Mouse (Mus musculus) ES-CJ7 (cell line): Measurements from ENCODE around the gene Ccdc177.

Source experiments
- DNase-seq: peaks from one replicate; pipeline ENCODE4 v3.0.0; 2011; ENCODE audit warnings: low read depth, low spot score

Ccdc177 gene

DNA sequence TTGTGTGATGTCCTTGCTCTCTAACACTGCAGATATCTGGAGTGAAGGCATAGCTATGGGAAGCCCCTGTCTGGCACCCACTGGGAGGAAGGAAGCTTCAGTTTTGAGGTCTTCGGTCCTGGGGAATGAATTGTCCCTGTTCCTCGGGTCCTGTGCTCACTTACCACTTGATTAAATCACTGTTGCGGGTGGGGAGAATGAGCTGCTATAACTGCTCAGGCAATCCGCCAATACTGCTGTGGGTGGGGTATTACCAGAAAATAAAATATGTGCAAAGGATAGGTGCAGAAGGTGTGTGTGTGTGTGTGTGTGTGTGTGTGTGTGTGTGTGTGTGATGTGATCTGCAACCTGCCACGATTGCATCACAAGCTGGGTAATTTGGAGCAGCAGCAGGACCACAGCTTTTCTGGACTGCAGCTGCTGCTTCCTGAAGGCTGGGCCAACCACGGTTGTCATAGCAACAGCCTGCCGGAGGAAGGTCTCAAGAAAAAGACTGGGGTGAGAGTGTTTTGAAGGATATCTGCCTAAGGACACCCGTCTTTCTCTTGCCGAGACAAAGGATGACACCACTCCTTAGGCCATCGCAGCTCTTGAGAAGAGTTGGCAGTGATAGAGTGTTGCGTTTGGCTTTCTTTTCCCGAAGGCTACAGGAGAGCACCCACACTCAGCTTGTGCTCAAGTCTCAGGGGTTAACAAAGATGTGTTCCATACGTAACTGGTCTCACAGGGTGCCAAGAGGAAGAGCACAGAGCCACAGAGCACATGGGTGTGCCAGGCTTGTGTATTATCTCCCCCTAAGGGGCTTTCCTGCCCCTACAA is 23.8 kb downstream of the Ccdc177 start:
- peak; percentile 56 for DNase-seq

- peak; percentile 28 for DNase-seq
Observed at GRCm38 (mm10) chr12:80734526-80735470, 25.7 kb downstream of the Ccdc177 start.

DNA sequence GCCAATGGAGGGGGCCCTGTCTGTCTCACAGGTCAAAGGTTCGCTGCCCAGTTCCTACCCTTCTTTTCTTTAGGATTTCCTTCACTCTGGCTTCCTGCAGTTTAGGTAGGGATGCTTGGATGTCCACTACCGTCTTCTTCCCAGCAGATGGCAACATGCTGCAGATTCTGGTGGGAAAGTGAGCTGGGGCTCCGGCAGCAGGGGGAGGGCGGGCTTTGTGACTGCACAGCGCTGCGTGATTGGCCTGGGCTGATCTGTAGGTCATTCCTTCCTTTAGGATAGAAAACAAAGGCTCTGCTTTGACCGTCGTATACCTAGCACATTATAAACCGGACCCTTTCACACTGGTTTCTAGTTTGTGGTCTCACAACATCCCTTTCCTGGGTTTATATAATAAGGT is 29.9 kb downstream of the Ccdc177 start:
- peak; percentile 88 for DNase-seq

DNA sequence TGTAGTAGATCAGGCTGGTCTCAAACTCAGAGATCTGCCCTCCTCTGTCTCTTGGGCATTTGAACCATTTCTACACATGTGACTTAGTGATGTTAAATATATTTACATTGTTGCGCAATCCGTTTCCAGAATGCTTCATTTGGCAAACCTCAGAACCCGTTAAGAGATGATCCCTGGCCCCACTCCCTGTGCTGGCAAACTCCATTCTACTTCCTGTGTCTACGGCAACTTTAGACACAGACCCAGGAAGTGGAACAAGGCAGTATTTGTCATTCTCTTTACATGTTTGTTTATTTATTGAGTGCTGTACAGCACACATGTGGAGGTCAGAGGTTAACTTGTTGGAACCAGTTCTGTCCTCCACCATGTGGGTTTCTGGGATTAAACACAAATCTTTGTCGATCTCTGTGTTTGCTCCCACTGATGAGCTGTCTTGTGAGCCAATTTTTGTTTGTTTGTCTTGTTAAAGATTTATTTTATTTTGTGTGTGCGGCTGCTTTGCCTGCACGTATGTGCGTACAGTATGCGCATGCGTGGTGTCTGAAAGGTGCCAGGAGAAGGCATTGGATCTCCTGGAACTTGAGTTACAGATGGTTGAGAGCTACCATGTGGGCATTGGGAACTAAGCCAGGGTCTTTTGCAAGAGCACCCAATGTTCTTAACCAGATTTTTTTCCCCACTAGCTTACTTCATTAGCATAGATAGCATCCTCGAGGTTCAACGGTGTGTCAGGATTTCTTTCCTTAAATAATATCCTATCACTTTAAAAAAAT is 30.5 kb downstream of the Ccdc177 start:
- DNase-seq: no peak

DNA sequence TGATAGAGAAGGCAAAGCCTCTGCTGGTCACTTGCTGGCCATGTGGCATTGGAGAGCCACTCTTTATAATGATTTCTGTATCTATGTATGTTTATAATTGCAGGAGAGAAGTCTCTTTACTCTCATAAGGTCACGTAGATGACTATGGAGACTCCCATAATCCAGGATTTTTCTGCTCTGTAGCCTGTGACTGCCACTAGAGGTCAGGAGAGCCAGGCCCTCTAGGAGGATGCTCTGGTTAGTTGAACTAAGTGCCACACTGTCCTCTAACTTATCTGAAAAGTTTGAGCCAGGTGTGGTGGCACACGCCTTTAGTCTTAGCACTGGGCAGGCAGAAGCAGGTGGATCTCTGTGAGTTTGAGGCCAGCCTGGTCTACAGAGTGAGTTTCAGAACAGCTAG is 31.7 kb downstream of the Ccdc177 start:
- DNase-seq: peak; percentile 48

DNA sequence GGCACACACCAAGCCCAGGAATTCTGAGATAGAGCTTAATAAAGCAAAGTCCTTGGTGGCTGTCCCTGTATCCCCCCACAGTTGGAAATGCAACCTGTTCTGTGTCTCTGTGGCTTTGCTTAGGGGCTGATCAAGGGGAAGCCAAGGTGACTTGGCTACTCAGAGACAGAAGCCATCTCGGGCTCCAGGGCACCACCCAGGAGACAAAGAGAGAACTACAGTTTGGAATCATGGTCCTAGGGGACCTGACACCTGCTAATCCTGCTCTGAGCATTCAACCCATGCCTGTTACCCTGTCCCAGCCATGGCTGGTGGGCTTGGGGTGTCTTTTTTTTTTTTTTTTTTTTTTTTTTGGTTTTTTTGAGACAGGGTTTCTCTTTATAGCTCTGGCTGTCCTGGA is 32.3 kb downstream of the Ccdc177 start:
- DNase-seq: peak; percentile 55

DNA sequence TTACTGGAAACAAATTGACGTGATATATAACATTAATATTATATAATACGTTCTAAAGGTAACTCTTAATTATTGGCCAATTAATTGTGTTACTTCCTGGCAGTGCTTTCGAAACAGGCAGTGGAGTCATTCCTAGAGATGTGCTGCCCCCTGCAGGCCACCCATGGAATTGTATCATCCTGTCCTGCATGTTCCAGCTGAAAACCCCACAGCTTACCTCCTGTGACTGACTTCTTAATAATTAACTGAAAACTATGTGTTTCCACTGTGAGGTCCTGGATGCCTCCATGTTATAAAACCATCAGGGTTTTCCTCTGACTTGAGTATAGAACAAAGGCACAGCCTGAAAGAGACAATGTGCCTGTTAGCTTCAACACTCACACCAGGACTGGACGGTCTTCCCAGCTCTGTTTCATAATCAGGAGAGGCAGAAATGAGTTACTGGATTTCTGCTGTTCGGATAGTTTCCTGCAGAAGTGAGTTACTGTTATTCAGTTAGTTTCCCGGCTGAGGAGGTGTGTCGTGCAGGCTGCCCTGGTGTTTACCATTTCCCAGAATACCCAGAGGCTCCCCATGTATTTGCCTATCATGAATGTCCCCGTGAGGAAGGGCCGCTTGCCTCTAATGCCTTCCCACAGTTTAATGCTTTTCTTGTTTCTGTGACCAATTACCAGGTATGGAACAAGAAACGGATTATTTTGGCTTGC is 35.5 kb downstream of the Ccdc177 start:
- peak; percentile 56 for DNase-seq

GRCm38 (mm10) chr12:80721458-80721857 is 39.0 kb downstream of the Ccdc177 start:
- DNase-seq: peak; percentile 89

- DNase-seq: peak; percentile 25
Observed at GRCm38 (mm10) chr12:80720507-80720906, 40.0 kb downstream of the Ccdc177 start.

DNA sequence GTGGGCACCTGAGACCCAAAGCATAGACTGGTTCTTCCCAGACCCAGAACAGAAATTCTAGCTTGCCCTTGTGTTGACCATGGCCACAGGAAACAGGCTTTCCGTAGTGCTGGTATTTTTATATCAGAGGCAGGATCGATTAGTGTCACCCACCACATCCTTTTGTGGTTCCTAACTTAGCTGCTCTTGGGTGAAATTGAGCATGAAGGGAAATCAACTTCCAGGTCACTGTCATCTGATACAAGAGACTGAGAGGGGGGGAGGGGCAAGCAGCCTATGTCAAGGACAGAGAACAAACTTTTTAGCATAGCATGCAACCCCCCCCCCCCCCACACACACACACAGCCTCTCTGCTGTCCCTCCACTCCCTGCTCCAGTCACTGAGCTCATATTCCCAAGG is 41.3 kb downstream of the Ccdc177 start:
- DNase-seq: no peak

- no peak for DNase-seq
Observed at GRCm38 (mm10) chr12:80715915-80716314, 44.6 kb downstream of the Ccdc177 start.

- DNase-seq: no peak
Observed at GRCm38 (mm10) chr12:80706915-80707604, 53.4 kb downstream of the Ccdc177 start.

GRCm38 (mm10) chr12:80706208-80706914 is 54.1 kb downstream of the Ccdc177 start:
- DNase-seq: no peak
